Mouse (Mus musculus): Measurements from ENCODE around the gene Adrm1.

DNA sequence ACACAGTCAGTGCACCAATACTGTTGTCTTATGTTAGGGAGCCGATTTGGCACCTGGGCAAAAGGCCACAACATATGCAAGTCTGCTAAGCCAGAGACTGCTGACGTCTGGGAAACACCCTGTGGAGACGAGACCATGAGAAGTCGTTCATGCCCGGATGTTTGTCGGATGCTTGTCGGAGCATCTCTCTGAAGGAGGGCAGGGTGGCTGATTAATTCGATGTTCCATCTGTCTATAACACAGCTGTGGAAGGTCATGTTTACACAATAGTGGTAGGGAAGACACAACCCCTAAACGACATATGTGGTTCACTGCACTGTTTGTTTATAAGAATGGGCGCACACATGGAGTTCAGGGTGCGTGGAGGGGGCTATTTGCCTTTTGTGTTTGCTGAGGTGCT, 29.4 kb downstream of the Adrm1 start:
- no peak for TF ChIP-seq GATA1 (IDR thresholded peaks at IDR 0.05; ENCODE audit: borderline replicate concordance, low read length)
- TF ChIP-seq FLI1 (IDR thresholded peaks at IDR 0.05; ENCODE audit: low read length) = no peak
